Mouse (Mus musculus) kidney, postnatal 14 days (tissue): Measurements from ENCODE around the gene Bcl7b.
"Not testable (repeated sequence)": the region's sequence is repeated elsewhere in the genome, so short reads cannot be mapped to it uniquely, and the experiment has no call there.

ENCODE experiments used
- DNase-seq: peaks from one replicate; pipeline ENCODE4 v3.0.0; 2022; ENCODE audit warnings: mixed read lengths

Gene Bcl7b

DNA sequence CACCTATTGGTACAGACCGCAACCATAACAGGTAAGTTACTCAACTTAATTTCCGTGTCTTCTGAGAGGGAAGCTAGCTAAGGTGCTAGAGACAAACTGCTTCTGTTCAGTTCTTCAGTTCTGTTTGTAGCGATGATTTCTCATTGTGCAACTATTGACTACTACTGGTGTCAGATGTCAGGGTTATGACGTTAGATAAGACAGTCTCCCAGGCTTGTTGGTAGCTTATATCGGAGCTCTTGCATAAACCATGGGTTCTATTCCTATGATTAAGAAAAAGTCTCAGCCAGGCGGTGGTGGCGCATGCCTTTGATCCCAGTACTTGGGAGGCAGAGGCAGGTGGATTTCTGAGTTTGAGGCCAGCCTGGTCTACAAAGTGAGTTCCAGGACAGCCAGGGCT, 54.0 kb downstream of the Bcl7b start:
- no peak for DNase-seq

DNA sequence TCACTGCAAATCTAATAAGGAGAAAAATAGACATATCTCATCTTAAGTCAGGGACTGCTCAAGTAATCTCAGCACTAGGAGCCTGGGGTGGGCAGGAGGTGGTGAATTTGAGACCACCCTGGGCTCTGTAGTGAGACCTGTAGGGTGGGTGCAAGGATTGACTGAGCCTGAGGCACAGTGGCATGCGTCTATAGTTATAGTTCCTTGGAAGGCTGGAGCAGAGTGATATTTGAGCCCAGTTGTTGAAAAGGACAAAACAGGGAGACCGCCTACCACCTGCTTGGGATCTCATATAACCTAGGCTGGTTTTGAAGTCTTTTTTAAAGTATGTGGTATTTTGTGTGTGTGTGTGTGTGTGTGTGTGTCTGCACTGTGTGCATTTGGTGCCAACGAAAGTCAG, 56.1 kb downstream of the Bcl7b start:
- DNase-seq = no peak

DNA sequence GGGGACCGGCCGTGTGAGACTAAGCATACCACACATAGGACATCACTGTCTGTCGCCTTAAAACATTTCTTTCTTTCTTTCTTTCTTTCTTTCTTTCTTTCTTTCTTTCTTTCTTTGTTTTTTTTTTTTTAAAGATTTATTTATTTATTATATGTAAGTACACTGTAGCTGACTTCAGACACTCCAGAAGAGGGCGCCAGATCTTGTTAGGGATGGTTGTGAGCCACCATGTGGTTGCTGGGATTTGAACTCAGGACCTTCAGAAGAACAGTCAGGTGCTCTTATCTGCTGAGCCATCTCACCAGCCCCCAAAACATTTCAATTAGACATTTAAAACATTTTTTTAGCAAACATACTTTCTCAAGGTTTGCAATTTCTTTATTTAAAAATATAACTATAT, 57.8 kb downstream of the Bcl7b start:
- DNase-seq = not testable (repeated sequence)

DNA sequence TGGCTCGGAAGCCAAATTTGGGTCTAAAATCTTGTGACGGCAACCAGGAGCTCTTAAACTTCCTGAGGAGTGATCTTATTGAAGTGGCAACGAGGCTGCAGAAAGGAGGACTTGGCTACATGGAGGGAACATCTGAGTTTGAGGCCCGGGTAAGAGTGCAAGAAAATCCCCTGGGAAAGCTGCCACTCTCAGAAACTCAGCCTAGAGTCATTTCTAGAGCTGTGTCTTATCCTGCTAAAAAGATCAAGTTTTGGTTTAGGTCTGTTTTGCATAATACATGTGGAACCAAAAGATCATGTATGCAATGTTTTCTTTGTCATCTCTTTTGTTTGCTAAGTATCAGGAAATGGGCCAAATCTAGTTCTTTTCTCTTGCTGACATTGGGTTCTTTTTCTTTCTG, 62.1 kb downstream of the Bcl7b start:
- no peak for DNase-seq
